Mouse (Mus musculus): ENCODE results near the gene Tsfm. TPM values are rescaled to one million over a fixed set of nuclear protein-coding genes. Genes with fewer than 3 reads are reported as not detected.

Tsfm gene
- polyA plus RNA-seq, 1 experiment from 2014 or later = 91.4 TPM

- Histone ChIP-seq H3K27me3 (ENCODE audit: insufficient read depth, poor library complexity, severe bottlenecking) (no peaks in the 10 kb centered on the region), H3K4me3 (no peak overlapping the region), H3K27ac (no peak overlapping the region), H3K36me3 (peaks cover 6% of the 10 kb centered on the region), H3K4me1 (replicated peaks) (peaks cover 6% of the 10 kb centered on the region; the same call in 1 of the 2 replicates), H3K9me3 (no peaks in the 10 kb centered on the region)
- 65% methylated on average over 5 of the region's 5 CpGs for WGBS
- no peak for DNase-seq (ENCODE audit: low spot score)
Observed at GRCm38 (mm10) chr10:127016488-127016887, 14.2 kb downstream of the Tsfm start.

DNA sequence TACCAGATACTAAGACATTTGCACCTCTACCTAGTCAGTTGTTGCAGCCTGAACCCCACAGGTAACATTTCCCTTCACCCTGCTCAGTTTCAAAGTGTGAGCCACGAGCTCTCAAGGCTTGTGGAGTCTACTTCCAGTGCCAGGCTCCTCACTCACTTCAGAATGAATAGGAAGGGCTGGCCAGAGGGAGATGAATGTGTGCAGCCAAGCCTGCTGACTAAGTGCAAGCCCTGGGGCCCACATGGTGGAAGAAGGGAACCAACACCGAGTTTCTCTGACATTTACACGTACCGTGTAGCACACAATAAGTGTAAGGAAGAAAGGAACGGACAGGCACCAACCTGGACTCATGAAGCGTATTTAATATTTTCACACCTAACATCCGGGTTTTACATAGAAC lies 26.8 kb downstream of the Tsfm start:
- Histone ChIP-seq H3K4me3 (no peak overlapping the region), H3K36me3 (peaks cover 15% of the 10 kb centered on the region), H3K4me1 (replicated peaks) (peaks cover 19% of the 10 kb centered on the region; the same call in 1 of the 2 replicates), H3K27ac (0 out of 2 replicates have a peak overlapping the region, but pooled peaks have one; percentile 4), H3K27me3 (ENCODE audit: insufficient read depth, poor library complexity, severe bottlenecking) (no peaks in the 10 kb centered on the region), H3K9me3 (no peaks in the 10 kb centered on the region)
- no peak for DNase-seq (ENCODE audit: low spot score)
- 76% methylated on average over 7 of the region's 7 CpGs for WGBS

DNA sequence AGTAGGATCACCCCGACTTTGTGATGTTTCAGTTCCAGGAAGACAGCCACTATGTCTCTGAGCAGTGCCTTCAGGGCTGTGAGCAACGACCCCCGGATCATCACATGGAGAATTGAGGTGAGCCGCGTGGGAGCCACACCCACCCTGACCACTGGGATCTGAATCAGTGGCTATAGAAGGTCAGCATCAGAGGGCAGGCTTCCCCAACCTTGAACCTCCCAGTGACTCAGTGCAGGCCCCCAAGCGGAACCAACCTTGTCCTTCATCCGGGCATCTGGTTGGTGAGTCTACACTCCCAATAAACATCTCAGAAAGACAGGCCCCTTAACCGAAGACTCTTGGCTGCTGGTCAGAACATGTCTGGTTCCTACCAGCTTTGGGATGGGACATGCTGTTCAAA lies 27.3 kb downstream of the Tsfm start:
- H3K9me3 ChIP-seq = no peaks in the 10 kb centered on the region
- H3K36me3 ChIP-seq = peaks cover 19% of the 10 kb centered on the region
- H3K4me1 ChIP-seq (replicated peaks) = peaks cover 19% of the 10 kb centered on the region; the same call in 1 of the 2 replicates
- H3K27ac ChIP-seq = 0 out of 2 replicates have a peak overlapping the region, but pooled peaks have one; percentile 4
- no peaks in the 10 kb centered on the region for H3K27me3 ChIP-seq (ENCODE audit: insufficient read depth, poor library complexity, severe bottlenecking)
- no peak for DNase-seq (ENCODE audit: low spot score)
- WGBS = 84% methylated on average over 8 of the region's 8 CpGs
- no peak overlapping the region for H3K4me3 ChIP-seq

- Histone ChIP-seq H3K9me3 (no peaks in the 10 kb centered on the region), H3K27ac (no peak overlapping the region), H3K36me3 (peaks cover 25% of the 10 kb centered on the region), H3K4me3 (no peak overlapping the region), H3K4me1 (replicated peaks) (peaks cover 16% of the 10 kb centered on the region; the same call in 1 of the 2 replicates), H3K27me3 (ENCODE audit: insufficient read depth, poor library complexity, severe bottlenecking) (no peaks in the 10 kb centered on the region)
- no peak for DNase-seq (ENCODE audit: low spot score)
- 91% methylated on average over 5 of the region's 5 CpGs for WGBS
Observed at GRCm38 (mm10) chr10:127002765-127003164, 27.9 kb downstream of the Tsfm start.

GRCm38 (mm10) chr10:127002056-127002455 lies 28.6 kb downstream of the Tsfm start:
- 81% methylated on average over 1 of the region's 1 CpGs for WGBS
- no peaks in the 10 kb centered on the region for H3K27me3 ChIP-seq (ENCODE audit: insufficient read depth, poor library complexity, severe bottlenecking)
- no peak overlapping the region for H3K27ac ChIP-seq
- H3K9me3 ChIP-seq = no peaks in the 10 kb centered on the region
- H3K36me3 ChIP-seq = peaks cover 32% of the 10 kb centered on the region
- H3K4me3 ChIP-seq = no peak overlapping the region
- peaks cover 15% of the 10 kb centered on the region; the same call in 1 of the 2 replicates for H3K4me1 ChIP-seq (replicated peaks)
- no peak for DNase-seq (ENCODE audit: low spot score)

DNA sequence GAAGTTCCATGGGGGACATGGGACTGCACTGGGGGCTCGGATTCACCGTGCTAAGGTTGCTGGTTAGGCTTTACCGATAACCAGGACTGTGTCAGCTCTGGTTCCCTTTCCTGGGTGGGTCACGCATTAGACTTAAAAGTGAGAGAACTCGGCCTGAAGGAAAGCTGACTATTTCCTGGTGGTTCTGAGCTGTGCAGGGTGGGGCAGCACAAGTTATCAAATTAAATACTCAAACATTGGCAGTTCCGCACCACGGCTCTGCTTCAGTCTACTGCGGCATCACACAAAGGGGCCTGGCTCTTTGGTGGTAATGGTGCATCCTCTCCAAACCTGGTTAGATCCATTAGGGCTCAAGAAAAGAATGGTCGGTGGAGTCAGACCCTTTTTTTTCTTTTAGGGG lies 29.3 kb downstream of the Tsfm start:
- H3K4me3 ChIP-seq = no peak overlapping the region
- peaks cover 33% of the 10 kb centered on the region for H3K36me3 ChIP-seq
- H3K4me1 ChIP-seq (replicated peaks) = peaks cover 11% of the 10 kb centered on the region; the same call in 1 of the 2 replicates
- WGBS = 87% methylated on average over 9 of the region's 9 CpGs
- no peaks in the 10 kb centered on the region for H3K27me3 ChIP-seq (ENCODE audit: insufficient read depth, poor library complexity, severe bottlenecking)
- DNase-seq (ENCODE audit: low spot score) = no peak
- H3K9me3 ChIP-seq = no peaks in the 10 kb centered on the region
- no peak overlapping the region for H3K27ac ChIP-seq

- Histone ChIP-seq H3K27me3 (ENCODE audit: insufficient read depth, poor library complexity, severe bottlenecking) (no peaks in the 10 kb centered on the region), H3K9me3 (no peaks in the 10 kb centered on the region), H3K36me3 (peaks cover 41% of the 10 kb centered on the region), H3K4me3 (no peak within 1 kb of the TSS), H3K27ac (no peak within 1 kb of the TSS), H3K4me1 (replicated peaks) (peaks cover 10% of the 10 kb centered on the region; the same call in 1 of the 2 replicates)
- DNase-seq (ENCODE audit: low spot score) = no peak
- 89% methylated on average over 5 of the region's 5 CpGs for WGBS
Observed at GRCm38 (mm10) chr10:127000529-127000928, 30.1 kb downstream of the Tsfm start, which contains the start of gene Avil. Gene Avil (plus strand): TSS chr10:127000709.

DNA sequence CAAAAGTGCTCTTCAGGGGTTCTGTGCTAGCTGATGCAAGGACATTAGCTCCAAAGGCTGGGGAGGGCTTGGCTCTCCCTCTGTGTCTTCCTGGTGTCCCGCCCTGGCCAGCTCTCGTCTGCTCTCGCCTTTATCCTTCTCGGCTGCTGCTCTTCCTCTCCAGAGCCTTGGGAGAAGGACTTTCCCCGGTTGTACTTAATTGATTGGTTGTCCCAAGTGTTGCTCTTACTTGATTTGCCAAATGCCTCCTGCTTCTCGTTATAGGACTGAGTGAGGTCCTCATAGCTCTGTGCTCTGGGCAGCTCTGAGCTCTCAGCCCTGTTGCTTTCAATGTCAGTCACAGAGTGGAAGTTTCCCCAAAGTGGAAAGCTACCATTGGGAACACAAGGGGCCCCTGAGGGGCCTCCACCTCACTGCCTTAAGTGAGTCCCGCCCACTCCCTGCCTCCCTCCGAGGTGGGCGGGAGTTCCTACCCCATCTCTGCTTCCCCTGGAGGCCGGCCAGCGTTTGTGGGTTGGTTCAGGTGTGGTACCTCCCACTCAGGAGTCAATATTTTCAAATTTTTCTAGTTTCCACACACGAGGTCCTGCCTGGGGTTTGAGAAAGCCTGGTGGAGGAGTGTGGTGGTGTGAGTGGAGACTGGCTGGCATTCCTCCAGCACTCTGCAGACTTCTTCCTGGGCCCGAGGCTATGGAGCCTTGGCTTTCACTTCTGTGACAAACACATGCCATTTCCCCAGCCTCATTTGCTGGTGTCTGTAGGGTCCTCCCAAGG lies 33.1 kb downstream of the Tsfm start:
- Histone ChIP-seq H3K4me1 (replicated peaks) (no peaks in the 10 kb centered on the region; the same call in 1 of the 2 replicates), H3K36me3 (peaks cover 71% of the 10 kb centered on the region), H3K27me3 (ENCODE audit: insufficient read depth, poor library complexity, severe bottlenecking) (no peaks in the 10 kb centered on the region), H3K27ac (no peak overlapping the region), H3K9me3 (no peaks in the 10 kb centered on the region), H3K4me3 (no peak overlapping the region)
- WGBS = 79% methylated on average over 13 of the region's 13 CpGs
- DNase-seq (ENCODE audit: low spot score) = no peak

DNA sequence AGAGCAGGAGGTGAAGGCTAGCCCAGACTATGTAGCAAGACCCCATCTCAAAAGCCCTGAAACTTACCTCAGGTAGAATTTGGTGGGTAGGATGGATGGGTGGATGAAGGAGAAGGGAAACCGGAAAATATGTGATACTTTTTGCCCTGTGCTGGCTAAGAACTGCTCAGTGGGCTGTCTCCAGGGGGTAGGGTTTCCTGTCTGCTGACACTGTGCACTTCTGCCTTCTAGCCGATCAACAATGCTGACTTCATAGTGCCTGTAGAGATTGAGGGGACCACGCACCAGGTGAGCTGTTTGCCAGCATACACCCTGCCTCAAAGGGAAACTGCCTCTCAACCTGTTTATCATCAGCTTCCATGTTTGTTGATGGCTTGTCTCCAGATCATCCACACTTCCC lies 37.0 kb downstream of the Tsfm start:
- no peaks in the 10 kb centered on the region for H3K9me3 ChIP-seq
- peaks cover 11% of the 10 kb centered on the region for H3K4me1 ChIP-seq (replicated peaks)
- no peak for DNase-seq (ENCODE audit: low spot score)
- H3K4me3 ChIP-seq = no peak overlapping the region
- whole genome bisulfite sequencing = 96% methylated on average over 3 of the region's 3 CpGs
- H3K27me3 ChIP-seq (ENCODE audit: insufficient read depth, poor library complexity, severe bottlenecking) = no peaks in the 10 kb centered on the region
- H3K27ac ChIP-seq = no peak overlapping the region
- H3K36me3 ChIP-seq = peaks cover 71% of the 10 kb centered on the region

GRCm38 (mm10) chr10:126991676-126992075 lies 39.0 kb downstream of the Tsfm start:
- WGBS = 80% methylated on average over 3 of the region's 3 CpGs
- H3K36me3 ChIP-seq = peaks cover 58% of the 10 kb centered on the region

GRCm38 (mm10) chr10:126990313-126991056 lies 40.2 kb downstream of the Tsfm start:
- Histone ChIP-seq H3K9me3 (no peaks in the 10 kb centered on the region), H3K4me1 (replicated peaks) (peaks cover 42% of the 10 kb centered on the region), H3K27ac (no peak overlapping the region), H3K4me3 (no peak overlapping the region; the same call in 1 of the 2 replicates), H3K36me3 (peaks cover 56% of the 10 kb centered on the region), H3K27me3 (ENCODE audit: insufficient read depth, poor library complexity, severe bottlenecking) (no peaks in the 10 kb centered on the region)
- peak; percentile 90 for DNase-seq (ENCODE audit: low spot score)
- 69% methylated on average over 7 of the region's 7 CpGs for WGBS

More at GRCm38 (mm10) chr10:126991676-126992075, 39.0 kb downstream of the Tsfm start:
- H3K27ac ChIP-seq = no peak overlapping the region
- DNase-seq (ENCODE audit: low spot score) = no peak
- H3K27me3 ChIP-seq (ENCODE audit: insufficient read depth, poor library complexity, severe bottlenecking) = no peaks in the 10 kb centered on the region
- no peaks in the 10 kb centered on the region for H3K9me3 ChIP-seq
- peaks cover 30% of the 10 kb centered on the region for H3K4me1 ChIP-seq (replicated peaks)
- H3K4me3 ChIP-seq = no peak overlapping the region

DNA sequence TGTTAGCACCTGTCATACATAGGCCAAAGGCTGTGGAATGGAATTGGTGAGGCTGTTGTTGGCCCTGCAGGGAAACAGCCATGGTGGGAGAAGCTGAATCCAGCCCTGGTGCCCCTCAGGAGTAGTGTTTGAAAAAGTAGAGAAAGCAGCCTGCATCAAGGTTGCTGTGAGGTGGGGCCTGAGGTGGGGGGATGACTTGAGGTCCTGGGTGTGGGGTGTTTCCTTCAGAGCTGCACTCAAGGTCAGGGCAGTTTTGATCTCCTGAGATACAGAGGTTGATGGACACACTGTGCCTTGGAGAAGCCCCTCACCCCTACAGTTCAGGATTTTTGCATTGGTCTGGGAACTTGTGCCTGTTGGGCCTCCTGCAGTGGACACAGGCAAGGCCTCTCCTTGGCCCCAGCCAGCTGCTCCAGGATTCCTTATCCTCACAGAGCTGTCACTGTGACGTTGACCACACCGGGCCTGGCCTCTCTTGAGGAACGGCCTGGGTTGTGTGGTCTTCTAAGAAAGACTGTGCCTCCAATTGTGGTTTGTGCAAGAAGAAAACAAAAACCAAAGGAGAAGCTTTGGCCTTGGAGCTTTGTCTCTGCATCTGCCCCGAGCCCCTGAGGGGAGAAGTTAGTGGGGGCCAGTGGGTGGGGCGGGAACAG lies 42.0 kb downstream of the Tsfm start:
- H3K4me1 ChIP-seq (replicated peaks) = peaks cover 61% of the 10 kb centered on the region
- H3K27ac ChIP-seq = 0 out of 2 replicates have a peak overlapping the region, but pooled peaks have one; percentile 3
- no peaks in the 10 kb centered on the region for H3K9me3 ChIP-seq
- peaks cover 43% of the 10 kb centered on the region for H3K36me3 ChIP-seq
- no peak overlapping the region for H3K4me3 ChIP-seq
- WGBS = 81% methylated on average over 5 of the region's 5 CpGs
- H3K27me3 ChIP-seq (ENCODE audit: insufficient read depth, poor library complexity, severe bottlenecking) = no peaks in the 10 kb centered on the region
- DNase-seq (ENCODE audit: low spot score) = no peak
